Mouse (Mus musculus): ENCODE measurements around the gene D430042O09Rik. TPM values are rescaled to one million over a fixed set of nuclear protein-coding genes. Genes with fewer than 3 reads are reported as not detected.

D430042O09Rik gene
- polyA plus RNA-seq, 1 experiment from 2014 or later: 10.9 TPM

DNA sequence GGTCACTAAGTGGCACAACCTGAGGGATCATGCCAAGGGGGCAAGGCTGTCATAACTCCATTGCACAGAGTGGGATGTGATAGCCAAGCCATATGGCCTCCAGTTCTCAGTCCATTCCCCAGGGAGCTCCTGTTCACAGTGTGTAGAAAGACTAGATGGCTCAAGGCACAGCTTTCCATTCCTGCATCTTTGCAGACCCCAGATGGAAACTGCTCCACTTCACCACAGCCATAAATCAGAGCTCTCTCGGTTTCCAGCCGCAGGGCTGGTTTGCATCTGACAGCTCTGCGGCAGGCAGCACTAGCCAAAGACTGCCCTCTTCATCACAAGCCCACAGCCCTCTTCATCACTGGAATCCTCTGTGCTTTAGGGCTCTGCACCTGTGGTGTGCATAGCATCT, 108.0 kb downstream of the D430042O09Rik start:
- WGBS: 57% methylated on average over 3 of the region's 3 CpGs
- no peak overlapping the region for H3K4me2 ChIP-seq (replicated peaks)
- no peak overlapping the region for H3K9ac ChIP-seq
- 0 out of 2 replicates have a peak, but pooled peaks cover 5% of the 10 kb centered on the region for H3K4me1 ChIP-seq
- no peak for ATAC-seq (ENCODE audit: insufficient number of reproducible peaks, low FRiP score, low TSS enrichment, low read depth)
- no peaks in the 10 kb centered on the region for H3K27me3 ChIP-seq
- no peak overlapping the region for H3K27ac ChIP-seq (replicated peaks)
- H3K4me3 ChIP-seq (replicated peaks): no peak overlapping the region
- peaks cover 20% of the 10 kb centered on the region for H3K36me3 ChIP-seq
- H3K9me3 ChIP-seq (replicated peaks): no peaks in the 10 kb centered on the region

DNA sequence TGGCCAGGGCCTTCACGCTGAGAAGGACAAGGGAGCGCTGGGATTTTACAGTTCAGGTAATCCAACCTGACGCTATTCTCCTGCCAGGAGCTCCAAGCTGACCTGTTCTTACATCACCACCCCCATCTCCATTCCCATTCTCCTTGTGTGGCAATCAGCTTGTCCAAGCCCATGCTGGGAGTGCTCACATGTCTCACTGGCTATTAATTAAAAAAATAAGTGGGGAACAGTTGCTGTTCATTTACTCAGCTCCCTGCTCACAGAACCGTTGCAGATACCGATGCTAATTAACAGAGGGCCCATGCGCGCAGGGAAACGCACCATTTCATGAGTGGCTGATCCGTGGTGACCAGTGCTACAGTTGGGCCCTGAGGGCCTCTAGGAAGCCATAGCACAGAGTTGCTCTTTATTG, 110.6 kb downstream of the D430042O09Rik start:
- H3K9ac ChIP-seq: no peak overlapping the region
- 0 out of 2 replicates have a peak, but pooled peaks have one; percentile 19 for ATAC-seq (ENCODE audit: insufficient number of reproducible peaks, low FRiP score, low TSS enrichment, low read depth)
- no peaks in the 10 kb centered on the region for H3K27me3 ChIP-seq
- H3K4me1 ChIP-seq: 0 out of 2 replicates have a peak, but pooled peaks cover 5% of the 10 kb centered on the region
- peaks cover 23% of the 10 kb centered on the region for H3K36me3 ChIP-seq
- H3K4me2 ChIP-seq (replicated peaks): no peak overlapping the region
- no peaks in the 10 kb centered on the region for H3K9me3 ChIP-seq (replicated peaks)
- 57% methylated on average over 9 of the region's 9 CpGs for WGBS
- H3K27ac ChIP-seq (replicated peaks): no peak overlapping the region
- H3K4me3 ChIP-seq (replicated peaks): no peak overlapping the region

DNA sequence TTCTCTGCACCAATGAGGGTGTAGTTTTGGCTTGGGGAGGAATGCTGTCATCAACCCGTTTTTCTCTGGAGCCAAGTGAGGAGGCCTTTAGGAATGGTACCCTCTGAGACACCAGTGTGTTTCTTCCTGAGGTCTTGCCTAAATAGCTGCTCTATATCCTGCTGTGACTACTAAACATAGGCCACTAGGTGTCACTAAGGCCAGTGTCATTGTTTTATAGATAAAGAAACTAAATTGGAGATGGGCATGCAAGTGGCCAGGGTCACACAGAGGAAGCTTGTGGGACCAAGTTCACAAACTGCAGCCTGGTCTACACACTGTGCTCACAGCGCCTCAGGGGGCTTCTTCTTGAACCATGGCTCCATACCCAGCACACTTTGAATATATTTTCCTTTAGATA, 112.5 kb downstream of the D430042O09Rik start:
- H3K4me2 ChIP-seq (replicated peaks): no peak overlapping the region
- WGBS: 60% methylated on average over 2 of the region's 2 CpGs

DNA sequence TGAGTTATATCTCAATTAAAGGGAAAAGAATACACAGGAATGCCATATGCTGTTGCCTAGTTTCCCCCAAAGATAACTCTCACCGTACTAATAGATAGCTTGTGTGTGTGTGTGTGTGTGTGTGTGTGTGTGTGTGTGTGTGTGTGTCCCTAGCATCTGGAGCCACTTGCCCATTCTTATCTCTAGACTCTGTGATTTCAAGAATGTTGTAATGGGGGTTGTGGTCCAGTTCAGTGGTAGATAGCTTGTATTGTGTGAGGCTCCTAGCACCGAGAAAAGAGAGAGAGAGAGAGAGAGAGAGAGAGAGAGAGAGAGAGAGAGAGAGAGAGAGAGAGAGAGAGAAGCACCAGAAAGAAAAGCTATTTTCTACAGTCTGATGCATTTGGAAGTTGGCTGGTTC, 118.7 kb downstream of the D430042O09Rik start:
- no peak for ATAC-seq (ENCODE audit: insufficient number of reproducible peaks, low FRiP score, low TSS enrichment, low read depth)
- H3K36me3 ChIP-seq: no peaks in the 10 kb centered on the region; the same call in 1 of the 2 replicates
- 51% methylated on average over 2 of the region's 2 CpGs for WGBS
- H3K9me3 ChIP-seq (replicated peaks): no peaks in the 10 kb centered on the region
- H3K4me3 ChIP-seq (replicated peaks): no peak overlapping the region
- no peak overlapping the region for H3K9ac ChIP-seq
- H3K27ac ChIP-seq (replicated peaks): 0 out of 2 replicates have a peak overlapping the region, but pooled peaks have one; percentile 13
- H3K27me3 ChIP-seq: no peaks in the 10 kb centered on the region
- peaks cover 38% of the 10 kb centered on the region for H3K4me1 ChIP-seq
- H3K4me2 ChIP-seq (replicated peaks): no peak overlapping the region

More for the DNA sequence above, 112.5 kb downstream of the D430042O09Rik start:
- Histone ChIP-seq H3K4me3 (replicated peaks) (no peak overlapping the region), H3K27ac (replicated peaks) (no peak overlapping the region), H3K36me3 (peaks cover 14% of the 10 kb centered on the region), H3K9ac (no peak overlapping the region), H3K27me3 (no peaks in the 10 kb centered on the region), H3K4me1 (0 out of 2 replicates have a peak, but pooled peaks cover 5% of the 10 kb centered on the region), H3K9me3 (replicated peaks) (no peaks in the 10 kb centered on the region)
- ATAC-seq (ENCODE audit: insufficient number of reproducible peaks, low FRiP score, low TSS enrichment, low read depth): no peak

DNA sequence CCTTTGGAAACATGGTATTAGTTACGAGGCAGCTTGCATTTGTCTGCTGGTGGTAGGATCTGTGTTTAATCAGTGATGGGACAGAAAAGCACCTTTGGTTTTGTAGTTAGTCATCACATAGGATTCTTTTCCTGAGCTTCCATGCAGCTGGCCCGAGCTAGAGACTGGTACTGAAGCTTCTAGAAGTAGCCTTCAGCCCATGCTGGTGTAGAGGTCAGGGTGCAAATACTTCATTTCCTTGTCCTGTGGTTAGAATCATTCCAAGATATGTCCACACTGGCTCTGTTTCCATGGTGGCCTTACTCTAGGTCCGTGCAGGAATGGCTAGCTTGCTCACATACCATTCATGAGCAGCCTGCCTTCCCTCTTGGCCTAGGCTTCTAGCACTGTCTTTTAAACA, 119.2 kb downstream of the D430042O09Rik start:
- no peaks in the 10 kb centered on the region for H3K9me3 ChIP-seq (replicated peaks)
- no peaks in the 10 kb centered on the region for H3K27me3 ChIP-seq
- ATAC-seq (ENCODE audit: insufficient number of reproducible peaks, low FRiP score, low TSS enrichment, low read depth): no peak
- peak overlapping the region; percentile 13; the same call in 1 of the 2 replicates for H3K27ac ChIP-seq (replicated peaks)
- H3K4me1 ChIP-seq: peaks cover 38% of the 10 kb centered on the region
- no peak overlapping the region for H3K4me2 ChIP-seq (replicated peaks)
- H3K9ac ChIP-seq: no peak overlapping the region
- WGBS: 43% methylated on average over 3 of the region's 3 CpGs
- no peaks in the 10 kb centered on the region for H3K36me3 ChIP-seq
- no peak overlapping the region for H3K4me3 ChIP-seq (replicated peaks)

DNA sequence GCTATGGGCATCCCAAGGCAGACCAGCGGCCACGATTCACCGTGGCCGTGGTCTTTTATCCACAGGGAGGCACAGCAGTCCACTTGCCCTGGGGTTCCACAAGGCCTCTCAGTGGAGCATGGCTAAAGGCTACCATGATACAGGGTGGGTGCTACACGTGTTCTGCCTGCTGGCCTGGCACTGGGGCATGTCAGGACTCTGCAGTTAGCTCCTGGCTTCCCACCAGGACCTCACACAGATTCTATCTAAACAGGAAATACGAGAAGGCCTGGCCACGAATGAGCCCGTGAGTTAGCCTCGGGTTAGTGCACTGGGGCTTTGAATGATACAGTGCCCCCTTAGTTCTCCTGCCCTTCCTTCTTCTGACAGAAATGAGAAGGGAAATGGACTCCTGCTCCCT, 119.7 kb downstream of the D430042O09Rik start:
- H3K27ac ChIP-seq (replicated peaks): peak overlapping the region; percentile 13; the same call in 1 of the 2 replicates
- no peaks in the 10 kb centered on the region for H3K27me3 ChIP-seq
- no peak overlapping the region for H3K9ac ChIP-seq
- H3K9me3 ChIP-seq (replicated peaks): no peaks in the 10 kb centered on the region
- H3K4me2 ChIP-seq (replicated peaks): no peak overlapping the region
- H3K4me3 ChIP-seq (replicated peaks): no peak overlapping the region
- 37% methylated on average over 9 of the region's 9 CpGs for WGBS
- ATAC-seq (ENCODE audit: insufficient number of reproducible peaks, low FRiP score, low TSS enrichment, low read depth): peak; percentile 20; the same call in 1 of the 2 replicates
- peaks cover 40% of the 10 kb centered on the region for H3K4me1 ChIP-seq
- H3K36me3 ChIP-seq: no peaks in the 10 kb centered on the region

DNA sequence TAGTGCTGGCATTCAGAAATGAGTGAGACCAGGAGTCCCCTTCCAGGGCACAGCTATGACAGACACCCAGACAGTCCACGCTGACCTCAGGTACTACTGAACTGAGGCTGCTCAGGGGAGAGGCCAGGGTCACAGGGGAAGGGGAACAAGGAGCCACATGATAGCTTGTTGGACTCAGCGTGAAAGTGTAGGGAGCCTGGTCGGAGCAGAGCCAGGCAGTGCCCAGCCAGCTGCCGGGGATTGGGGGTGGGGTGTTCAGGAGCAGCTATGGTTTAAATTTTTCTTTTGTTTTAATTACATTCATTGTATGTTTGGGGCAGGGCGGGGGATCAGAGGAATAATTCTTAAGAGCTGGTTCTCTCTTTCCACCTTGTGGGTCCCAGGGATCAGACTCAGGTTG, 120.9 kb downstream of the D430042O09Rik start:
- Histone ChIP-seq H3K27me3 (no peaks in the 10 kb centered on the region), H3K27ac (replicated peaks) (peak overlapping the region; percentile 55; the same call in 1 of the 2 replicates), H3K4me2 (replicated peaks) (no peak overlapping the region), H3K9ac (no peak overlapping the region), H3K9me3 (replicated peaks) (no peaks in the 10 kb centered on the region), H3K36me3 (no peaks in the 10 kb centered on the region), H3K4me1 (peaks cover 49% of the 10 kb centered on the region), H3K4me3 (replicated peaks) (no peak overlapping the region)
- ATAC-seq (ENCODE audit: insufficient number of reproducible peaks, low FRiP score, low TSS enrichment, low read depth): no peak
- 60% methylated on average over 5 of the region's 5 CpGs for WGBS

DNA sequence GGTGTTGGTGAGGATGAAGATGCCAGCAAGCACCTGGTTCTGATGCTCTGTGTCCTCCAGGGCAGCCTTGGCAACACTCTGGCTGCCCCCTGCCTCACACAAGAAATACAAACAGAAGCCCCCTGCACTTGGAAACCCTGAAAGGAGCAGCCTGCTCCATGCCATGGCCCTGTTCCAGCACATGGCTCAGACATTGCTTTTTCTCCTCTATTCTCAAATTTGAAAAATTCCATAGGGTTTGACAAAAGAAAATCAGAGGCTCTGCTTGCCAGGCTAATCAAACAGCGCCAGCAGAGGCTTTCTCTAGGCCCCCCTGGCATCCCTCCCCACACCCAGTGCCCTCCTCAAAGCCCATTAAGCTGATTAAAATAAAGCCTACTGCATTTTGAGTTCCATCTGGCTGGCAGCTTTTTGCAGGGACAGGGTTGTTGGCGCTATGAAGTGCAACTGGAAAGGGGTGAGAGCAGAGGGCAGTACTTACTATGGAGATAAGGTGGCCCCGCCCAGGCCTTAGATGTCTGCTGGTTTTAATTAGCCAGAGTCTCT, 121.5 kb downstream of the D430042O09Rik start:
- H3K4me3 ChIP-seq (replicated peaks): no peak overlapping the region
- H3K9me3 ChIP-seq (replicated peaks): no peaks in the 10 kb centered on the region
- no peak; the same call in 1 of the 2 replicates for ATAC-seq (ENCODE audit: insufficient number of reproducible peaks, low FRiP score, low TSS enrichment, low read depth)
- WGBS: 35% methylated on average over 3 of the region's 3 CpGs
- H3K27ac ChIP-seq (replicated peaks): peak overlapping the region; percentile 55; the same call in 1 of the 2 replicates
- H3K36me3 ChIP-seq: no peaks in the 10 kb centered on the region
- H3K9ac ChIP-seq: no peak overlapping the region
- no peak overlapping the region for H3K4me2 ChIP-seq (replicated peaks)
- H3K27me3 ChIP-seq: no peaks in the 10 kb centered on the region
- H3K4me1 ChIP-seq: peaks cover 49% of the 10 kb centered on the region

DNA sequence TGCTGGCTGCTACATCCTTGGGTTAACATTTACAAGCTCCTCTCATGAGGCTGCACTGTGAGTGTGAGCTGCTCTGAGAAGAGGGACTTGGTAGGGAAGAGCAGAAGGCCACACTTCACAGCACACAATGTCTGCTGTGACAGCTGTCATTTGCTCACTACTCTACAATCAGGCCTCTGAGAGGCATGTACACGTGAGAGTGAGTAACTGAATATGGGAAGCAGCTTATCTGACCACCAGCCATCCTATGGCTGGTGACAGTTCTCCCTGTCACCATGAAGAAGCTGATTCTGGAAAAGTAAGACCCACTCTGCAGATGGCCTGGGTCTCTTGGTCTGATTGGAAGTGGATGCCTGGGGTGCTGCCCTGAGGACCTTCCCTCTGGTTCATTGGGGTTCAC, 125.1 kb downstream of the D430042O09Rik start:
- no peak overlapping the region for H3K9ac ChIP-seq
- no peaks in the 10 kb centered on the region for H3K36me3 ChIP-seq
- no peaks in the 10 kb centered on the region for H3K27me3 ChIP-seq
- peak overlapping the region; percentile 4; the same call in 1 of the 2 replicates for H3K27ac ChIP-seq (replicated peaks)
- ATAC-seq (ENCODE audit: insufficient number of reproducible peaks, low FRiP score, low TSS enrichment, low read depth): no peak
- peaks cover 45% of the 10 kb centered on the region for H3K4me1 ChIP-seq
- 38% methylated on average over 1 of the region's 1 CpGs for WGBS
- no peaks in the 10 kb centered on the region for H3K9me3 ChIP-seq (replicated peaks)
- no peak overlapping the region for H3K4me3 ChIP-seq (replicated peaks)
- no peak overlapping the region for H3K4me2 ChIP-seq (replicated peaks)

DNA sequence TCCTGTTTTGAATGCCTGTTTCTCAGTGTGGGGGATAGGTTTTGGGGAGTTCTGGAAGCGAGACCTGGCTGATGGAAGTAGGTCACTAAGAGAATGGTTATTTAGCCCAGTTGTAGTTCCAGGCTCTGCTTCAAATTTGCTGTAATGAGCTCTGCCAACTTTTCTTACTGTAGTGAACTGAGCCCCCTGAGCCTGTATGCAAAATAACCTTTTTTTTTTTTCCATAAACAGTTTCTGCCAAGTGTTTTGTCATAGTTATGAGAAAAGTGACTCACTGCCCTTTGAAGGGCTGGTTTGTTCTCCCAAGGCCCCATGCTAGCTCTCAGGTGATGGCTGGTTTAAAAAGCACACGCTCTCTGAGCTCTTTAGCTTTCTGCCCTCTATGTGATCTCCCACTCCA, 125.8 kb downstream of the D430042O09Rik start:
- H3K36me3 ChIP-seq: no peaks in the 10 kb centered on the region

DNA sequence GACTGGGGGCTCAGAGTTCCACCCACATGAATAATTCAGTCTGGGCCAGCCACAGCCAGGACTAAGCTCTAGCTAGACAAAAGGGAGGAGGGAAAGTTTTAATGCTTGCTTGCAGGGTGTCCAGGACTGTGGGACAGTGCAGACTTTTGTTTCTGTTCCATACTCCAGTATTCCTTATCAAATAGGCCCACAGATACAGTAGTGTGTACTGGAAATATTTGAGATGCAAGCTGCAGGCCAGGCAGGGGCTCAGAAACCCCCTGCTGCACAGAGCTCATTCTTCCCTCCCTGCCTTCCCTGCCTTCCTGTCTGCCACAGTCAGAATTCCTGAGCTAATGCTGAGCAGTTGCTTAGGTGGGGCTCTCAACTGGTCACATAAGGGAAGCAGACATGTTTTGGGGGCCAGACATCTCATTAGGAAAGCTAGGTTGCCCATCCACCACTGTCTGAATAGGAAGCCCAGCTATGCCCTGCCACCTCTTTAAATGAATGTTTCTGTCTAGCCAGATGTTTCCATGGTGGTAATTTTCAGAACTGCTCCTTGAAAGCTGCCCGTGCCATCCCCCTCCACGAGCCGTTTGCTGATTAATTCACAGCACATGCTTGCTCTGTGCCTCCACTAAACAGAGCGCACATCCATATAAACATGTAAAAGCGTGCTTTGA, 130.5 kb downstream of the D430042O09Rik start:
- Histone ChIP-seq H3K4me2 (replicated peaks) (no peak overlapping the region), H3K4me1 (peaks cover 25% of the 10 kb centered on the region), H3K36me3 (peaks cover 2% of the 10 kb centered on the region; the same call in 1 of the 2 replicates), H3K27me3 (no peaks in the 10 kb centered on the region), H3K9ac (no peak overlapping the region), H3K4me3 (replicated peaks) (no peak overlapping the region), H3K9me3 (replicated peaks) (no peaks in the 10 kb centered on the region), H3K27ac (replicated peaks) (peak overlapping the region; percentile 45)
- WGBS: 30% methylated on average over 5 of the region's 5 CpGs
- peak; percentile 81 for ATAC-seq (ENCODE audit: insufficient number of reproducible peaks, low FRiP score, low TSS enrichment, low read depth)

More for the DNA sequence above, 125.8 kb downstream of the D430042O09Rik start:
- 61% methylated on average over 2 of the region's 2 CpGs for WGBS
- H3K9ac ChIP-seq: no peak overlapping the region
- H3K4me2 ChIP-seq (replicated peaks): no peak overlapping the region
- peaks cover 45% of the 10 kb centered on the region for H3K4me1 ChIP-seq
- no peak overlapping the region for H3K4me3 ChIP-seq (replicated peaks)
- ATAC-seq (ENCODE audit: insufficient number of reproducible peaks, low FRiP score, low TSS enrichment, low read depth): no peak
- H3K27ac ChIP-seq (replicated peaks): peak overlapping the region; percentile 4; the same call in 1 of the 2 replicates
- H3K9me3 ChIP-seq (replicated peaks): no peaks in the 10 kb centered on the region
- no peaks in the 10 kb centered on the region for H3K27me3 ChIP-seq
